Mouse (Mus musculus) v-Abl transformed pro-B cells (cell line): Measurements from ENCODE around the gene Gm9945.

ENCODE experiments used
- in situ Hi-C, 2 experiments: fragments of 400-800 bp; cut with MboI; formaldehyde crosslinking; loops; one replicate each; pipeline ENCODE4 v1.15.1; 2025; ENCODE audit not compliant: unreplicated experiment in 2 of 2

Gene Gm9945

DNA sequence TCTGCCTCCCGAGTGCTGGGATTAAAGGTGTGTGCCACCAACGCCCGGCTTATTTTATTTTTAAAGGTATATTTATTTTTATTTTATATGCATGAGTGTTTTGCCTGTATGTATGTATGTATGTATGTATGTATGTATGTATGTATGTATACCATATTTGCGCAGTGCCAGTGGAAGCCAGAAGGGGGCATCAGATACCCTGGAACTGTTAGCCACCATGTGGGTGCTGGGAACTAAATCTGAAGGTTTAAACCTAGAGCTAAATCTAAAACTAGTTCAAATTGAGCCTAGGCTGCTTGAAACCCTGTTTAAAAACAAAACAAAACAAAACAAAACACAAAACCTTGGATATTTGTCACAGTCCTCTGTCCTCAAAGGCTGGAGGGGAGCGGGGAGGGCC lies 9.0 kb downstream of the Gm9945 start:
- in situ Hi-C loops, result no loop called here

DNA sequence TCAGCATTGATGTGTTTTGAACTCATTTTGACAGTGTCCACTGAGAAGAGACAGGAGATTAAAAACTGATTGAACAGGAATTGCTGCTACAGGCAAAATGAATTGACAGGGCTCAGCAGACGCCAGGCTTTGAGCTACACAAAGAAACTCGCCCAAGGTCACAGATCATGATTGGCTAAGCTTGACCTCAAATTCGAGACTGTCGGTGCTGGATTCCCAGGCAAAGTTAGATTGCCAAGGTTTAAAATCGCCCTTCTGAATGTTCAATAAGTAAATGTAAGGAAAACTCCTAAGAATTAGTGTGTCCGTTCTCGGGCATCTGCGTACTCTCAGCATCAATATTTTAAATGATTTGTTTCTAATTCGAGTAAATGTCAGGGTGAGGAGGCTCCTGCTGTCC lies 9.5 kb downstream of the Gm9945 start:
- in situ Hi-C loops, result no loop called here

GRCm38 (mm10) chr11:53491954-53492401 lies 12.0 kb downstream of the Gm9945 start:
- in situ Hi-C loops, result no loop called here

DNA sequence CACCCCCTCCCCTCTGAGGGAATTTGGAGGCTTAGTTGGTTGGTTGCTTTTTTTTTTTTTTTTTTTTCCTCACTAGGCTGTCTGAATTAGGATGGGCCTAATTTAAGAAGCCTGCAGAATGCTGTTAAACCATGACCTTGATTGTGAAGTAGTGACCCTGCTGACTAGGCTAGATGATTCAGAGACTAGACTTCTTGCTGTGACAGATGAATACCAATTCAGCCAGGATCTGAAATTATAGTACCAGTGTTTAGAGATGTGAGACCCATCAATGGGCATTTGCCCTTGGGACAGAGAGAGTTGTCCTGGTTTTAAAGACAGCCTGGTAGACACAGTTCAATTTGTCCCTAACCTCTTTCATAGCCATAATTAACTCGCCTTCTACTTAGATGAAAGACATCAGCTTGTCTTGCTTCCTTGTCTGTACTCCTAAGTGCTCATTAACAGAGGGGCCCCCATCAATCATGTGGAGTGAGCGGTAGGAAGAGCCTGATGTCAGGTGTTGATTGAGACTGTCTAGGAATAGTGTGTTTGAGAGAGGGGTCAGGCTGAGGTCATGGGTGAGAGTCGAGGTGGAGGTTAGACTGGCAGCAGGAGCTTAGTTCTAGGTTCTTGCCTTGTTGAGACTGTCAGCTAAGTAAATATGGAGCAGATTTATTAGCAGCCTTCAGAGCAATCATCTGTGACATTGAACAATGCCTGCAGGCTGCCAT lies 13.4 kb downstream of the Gm9945 start:
- in situ Hi-C loops, result no loop called here

DNA sequence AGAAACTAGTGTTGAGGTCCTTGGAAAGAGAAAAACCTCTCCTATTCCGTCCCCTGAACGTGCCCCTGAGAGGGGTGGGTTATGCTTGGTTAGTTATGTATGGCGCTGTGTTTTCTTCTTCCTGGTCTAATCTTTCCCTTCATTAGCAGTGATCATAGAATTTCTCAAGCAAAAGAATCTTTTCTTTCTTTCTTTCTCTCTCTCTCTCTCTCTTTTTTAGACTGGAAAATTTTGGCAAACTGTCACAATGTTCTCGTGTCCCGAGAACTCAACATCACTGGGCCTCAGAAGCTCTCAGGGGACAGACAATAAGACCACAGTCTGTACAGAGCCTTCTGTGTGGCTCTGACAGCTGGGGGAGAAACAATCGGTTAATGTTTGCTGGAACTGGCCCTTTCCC lies 15.5 kb downstream of the Gm9945 start:
- in situ Hi-C loops, result no loop called here

DNA sequence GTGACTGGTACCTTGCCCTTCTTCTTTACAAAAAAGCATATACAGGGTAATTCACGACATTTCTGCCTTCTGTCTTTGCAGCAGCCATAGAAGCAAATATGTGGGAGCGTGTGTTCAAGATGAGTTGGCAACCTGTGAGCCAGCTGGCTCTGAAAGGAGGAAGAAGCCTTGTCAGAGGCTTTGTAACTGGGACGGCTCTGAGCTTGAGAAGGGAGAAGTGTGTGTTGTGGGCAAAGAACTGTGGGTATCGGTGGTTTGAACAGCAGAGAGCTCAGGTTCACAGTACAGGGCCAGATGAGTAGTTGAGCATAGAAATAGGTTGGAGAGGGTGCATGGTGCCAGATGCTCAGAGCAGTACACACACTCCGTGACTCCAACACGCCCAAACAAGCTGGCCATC lies 17.0 kb downstream of the Gm9945 start:
- in situ Hi-C loops, result no loop called here

DNA sequence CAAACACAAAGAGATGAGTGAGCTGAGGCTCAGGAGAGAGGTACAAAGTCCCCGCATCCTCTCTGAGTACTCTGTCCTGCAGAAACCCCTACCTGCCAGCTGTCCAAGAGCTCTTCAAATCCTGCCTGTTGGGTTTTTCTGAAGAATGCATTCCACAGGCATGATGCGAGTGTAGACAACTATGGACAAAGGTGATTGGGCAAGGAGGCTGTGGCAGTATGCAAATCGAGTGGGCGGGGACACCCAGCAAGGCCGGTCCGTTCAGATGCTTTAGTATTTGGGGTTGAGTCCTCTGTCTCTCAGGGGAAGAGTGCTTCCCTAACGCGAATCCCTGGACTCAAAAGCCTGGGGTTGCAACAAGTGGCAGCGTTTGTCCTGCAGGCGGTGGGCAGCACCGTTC lies 20.6 kb downstream of the Gm9945 start:
- in situ Hi-C loops, result no loop called here

- in situ Hi-C loops, result no loop called here
These were observed 22.2 kb downstream of the Gm9945 start for GRCm38 (mm10) chr11:53502039-53502765.

GRCm38 (mm10) chr11:53503738-53504137 lies 23.8 kb downstream of the Gm9945 start:
- in situ Hi-C loops, result no loop called here

DNA sequence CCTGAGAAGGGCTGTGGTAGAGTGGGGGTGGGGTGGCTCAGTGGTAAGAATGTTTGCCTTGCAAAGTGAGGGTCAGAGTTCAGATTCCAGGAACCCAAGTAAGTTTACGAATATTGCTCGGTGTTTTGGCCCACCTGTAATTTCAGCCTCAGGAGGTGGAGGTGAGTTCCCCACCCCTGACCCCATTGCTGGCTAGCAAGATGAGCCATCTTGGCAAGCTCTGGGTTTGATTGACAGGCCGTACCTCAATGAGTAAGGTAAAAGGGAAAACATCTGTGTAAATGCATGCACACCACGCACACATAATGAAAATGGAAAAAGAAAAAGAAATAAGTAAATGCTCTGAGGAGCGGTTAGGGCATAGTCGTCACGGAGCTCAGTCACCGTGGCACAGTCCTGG lies 24.4 kb downstream of the Gm9945 start:
- in situ Hi-C loops, result no loop called here

- in situ Hi-C loops, result no loop called here
These were observed 25.2 kb downstream of the Gm9945 start for GRCm38 (mm10) chr11:53505026-53505663.

GRCm38 (mm10) chr11:53507098-53507805 lies 27.3 kb downstream of the Gm9945 start:
- in situ Hi-C loops, result no loop called here

DNA sequence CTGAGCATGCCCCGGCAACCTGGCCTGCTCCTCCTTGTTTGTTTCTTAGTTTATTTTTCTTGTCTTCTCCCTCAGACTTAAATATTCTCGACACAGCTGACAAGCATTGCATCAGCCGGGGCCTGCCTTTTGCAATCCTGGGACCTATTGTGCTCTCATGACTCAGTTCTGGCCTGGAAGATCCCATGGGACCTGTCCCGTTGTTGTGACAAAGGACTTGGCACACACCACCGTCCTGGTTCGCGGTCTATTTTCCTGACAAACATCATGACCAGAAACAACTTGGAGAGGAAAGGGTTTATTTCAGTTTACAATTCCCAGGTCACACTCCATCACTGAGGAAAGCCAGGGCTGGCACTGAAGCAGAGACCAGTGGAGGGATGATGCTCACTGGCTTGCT lies 28.2 kb downstream of the Gm9945 start:
- in situ Hi-C loops, result no loop called here

DNA sequence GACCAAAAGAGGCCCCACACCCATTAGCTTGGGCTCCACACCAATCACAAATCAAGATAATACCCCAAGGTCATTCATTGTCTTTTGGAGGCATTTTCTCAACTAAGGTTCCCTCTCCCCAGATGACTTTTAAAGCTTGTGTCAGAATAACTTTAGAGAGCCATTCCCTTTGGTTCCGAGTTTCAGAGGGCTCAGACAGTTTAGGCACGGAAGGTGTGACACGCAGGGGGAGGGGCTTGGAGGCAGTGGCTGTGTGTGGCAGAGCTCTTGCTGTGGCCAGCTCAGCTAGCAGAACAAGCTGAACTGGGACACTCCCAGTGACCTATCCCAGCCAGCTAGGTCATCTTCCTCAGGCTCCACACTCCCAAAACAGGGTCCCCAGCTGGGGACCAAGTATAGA lies 28.6 kb downstream of the Gm9945 start:
- in situ Hi-C loops, result no loop called here

GRCm38 (mm10) chr11:53510351-53510750 lies 30.4 kb downstream of the Gm9945 start:
- in situ Hi-C loops, result no loop called here

DNA sequence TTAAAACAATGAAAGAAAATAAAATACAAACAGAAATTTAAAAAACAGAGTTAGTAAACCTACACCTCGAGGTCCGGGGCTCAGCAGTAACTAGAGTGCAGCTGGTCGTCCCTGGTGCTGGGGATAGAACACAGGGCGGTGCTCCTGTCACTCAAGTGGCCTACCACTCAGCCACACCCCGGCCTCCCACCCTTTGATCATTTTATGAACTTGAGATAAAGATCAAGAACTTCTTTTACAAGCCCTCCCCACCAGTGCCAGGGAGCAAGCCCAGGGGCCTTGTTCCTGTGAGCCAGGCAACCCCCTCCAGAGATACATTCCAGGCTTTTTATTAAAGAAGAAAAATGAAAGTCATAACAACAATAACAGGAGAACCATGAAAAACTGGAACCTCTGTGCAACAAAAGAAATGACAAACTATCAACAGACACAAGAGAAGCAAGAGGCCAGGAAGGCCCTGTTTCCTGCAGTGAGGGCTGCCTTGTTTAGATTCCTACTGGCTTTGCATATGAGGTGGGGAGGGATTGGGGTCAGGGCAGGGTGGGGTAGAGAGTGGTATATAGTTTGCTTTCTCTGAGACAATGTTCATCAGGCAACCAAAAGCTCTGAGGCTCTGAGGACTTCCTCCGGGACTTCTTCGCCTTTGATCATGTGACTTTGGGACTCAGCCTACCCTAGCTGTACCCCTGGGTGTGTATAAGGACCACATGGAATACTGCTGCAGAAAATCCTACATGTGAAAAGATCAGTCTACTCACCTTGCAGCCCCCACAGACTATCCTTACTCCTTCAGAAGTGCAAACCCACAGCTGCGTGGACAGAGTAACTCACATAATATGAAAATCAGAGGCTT lies 37.0 kb downstream of the Gm9945 start:
- in situ Hi-C loops, result no loop called here

- in situ Hi-C loops, result no loop called here
These were observed 38.8 kb downstream of the Gm9945 start for GRCm38 (mm10) chr11:53518759-53519158.

DNA sequence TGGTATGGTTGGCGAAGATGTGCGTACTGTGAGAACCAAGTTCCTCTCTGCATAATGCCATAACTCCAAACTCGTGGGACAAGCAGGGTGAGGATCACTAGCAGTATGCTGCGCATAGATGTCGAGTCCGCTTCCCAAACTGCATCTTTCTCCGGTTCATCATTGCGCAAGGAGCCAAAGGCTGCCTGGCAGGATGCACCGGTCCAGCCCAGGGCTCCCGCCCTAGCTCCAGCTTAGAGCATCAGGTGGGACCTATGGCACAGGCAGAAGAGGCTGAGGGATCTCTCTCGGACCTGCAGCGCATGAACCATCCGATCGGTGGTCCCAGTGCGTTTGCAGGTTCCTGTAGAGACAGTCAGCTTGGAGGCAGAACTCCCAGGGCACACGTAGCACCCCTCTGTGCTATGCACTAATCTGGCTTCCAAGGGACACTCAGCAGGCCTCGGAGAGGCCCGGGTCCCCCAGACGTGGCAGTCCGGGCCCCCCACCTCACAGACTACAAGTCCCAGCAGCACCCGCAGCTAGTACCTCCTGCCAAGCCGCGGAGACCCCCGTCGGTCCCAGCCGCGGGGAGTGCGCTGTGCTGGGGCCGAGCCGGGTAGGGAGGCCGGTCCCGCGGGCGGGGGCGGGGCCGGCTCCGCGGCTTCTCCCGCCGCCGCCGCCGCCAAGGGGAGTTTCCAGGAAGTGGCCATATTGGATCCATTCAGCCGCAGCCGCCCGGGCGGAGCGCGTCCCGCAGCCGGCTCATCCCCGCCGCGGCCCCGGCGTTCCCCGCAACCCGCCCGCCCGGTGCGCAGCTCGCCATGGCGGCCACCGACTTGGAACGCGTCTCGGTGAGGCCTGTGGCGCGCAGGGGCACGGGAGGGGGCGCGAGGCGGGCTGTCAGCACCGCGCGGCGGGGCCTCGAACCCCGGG lies 39.5 kb downstream of the Gm9945 start, which contains the start of gene Sept8:
TSS of gene Sept8 (plus strand) at position 51 of the 915 bp plus-strand sequence.
- in situ Hi-C loops, result no loop called here
